Mouse (Mus musculus) embryonic facial prominence, embryonic 14.5 days (tissue): ENCODE measurements around the gene Fmnl1. TPM values are rescaled to one million over a fixed set of nuclear protein-coding genes. Genes with fewer than 3 reads are reported as not detected.

Experiments
- ATAC-seq: fragments of 200-750 bp; cut with Nextera tagmentation; 2 replicates; pipeline ENCODE4 v1.8.0; 2017; ENCODE audit warnings: low read depth, moderate number of reproducible peaks, moderate TSS enrichment
- DNase-seq: peaks from one replicate; pipeline ENCODE4 v3.0.0-alpha.2; 2015; ENCODE audit warnings: low spot score
- H3K27ac ChIP-seq: fragments of 300-500 bp; sonication (generic); replicated peaks from 2 replicates; pipeline ENCODE4 v1.5.1; 2014; ENCODE audit warnings: low read depth, mild to moderate bottlenecking, low read length, moderate library complexity
- H3K27me3 ChIP-seq: fragments of 300-500 bp; sonication (generic); replicated peaks from 2 replicates; pipeline ENCODE4 v1.6.1; 2014; ENCODE audit warnings: low read length; ENCODE audit not compliant: control insufficient read depth, insufficient read depth
- H3K36me3 ChIP-seq: fragments of 300-500 bp; sonication (generic); 2 replicates; pipeline ENCODE4 v1.6.1; 2014; ENCODE audit warnings: low read length, mixed read lengths; ENCODE audit not compliant: control insufficient read depth, insufficient read depth
- H3K4me1 ChIP-seq: fragments of 300-500 bp; sonication (generic); 2 replicates; pipeline ENCODE4 v1.6.1; 2014; ENCODE audit warnings: antibody characterized with exemption, low read length; ENCODE audit not compliant: control insufficient read depth, insufficient read depth
- H3K4me2 ChIP-seq: fragments of 300-500 bp; sonication (generic); 2 replicates; pipeline ENCODE4 v1.6.1; 2014; ENCODE audit warnings: low read depth, mild to moderate bottlenecking, low read length, moderate library complexity, mixed read lengths
- H3K4me3 ChIP-seq: fragments of 300-500 bp; sonication (generic); 2 replicates; pipeline ENCODE4 v1.5.1; 2014; ENCODE audit warnings: low read depth, mild to moderate bottlenecking, low read length
- H3K9ac ChIP-seq: fragments of 300-500 bp; sonication (generic); 2 replicates; pipeline ENCODE4 v1.6.1; 2014; ENCODE audit warnings: low read depth, mild to moderate bottlenecking, low read length, moderate library complexity, mixed read lengths
- H3K9me3 ChIP-seq: fragments of 300-500 bp; sonication (generic); 2 replicates; pipeline ENCODE4 v1.6.1; 2016; ENCODE audit warnings: low read length; ENCODE audit not compliant: control insufficient read depth
- WGBS: fragments of 180-500 bp; shearing (Covaris S2); extraction: QIAGEN DNeasy Blood & Tissue Kit; methylation state at CpG from one replicate; pipeline ENCODE4 v1.1.7; 2014; 5-methylcytosine and 5-hydroxymethylcytosine counted together
- polyA plus RNA-seq: library from polyadenylated mRNA; unstranded; fragments of >200 nt; fragmentation: Nextera tagmentation; extraction: Ambion mirVana; gene quantifications from 2 replicates; pipeline ENCODE4 v1.2.1, GENCODE M21; 2014

The Fmnl1 gene
- polyA plus RNA-seq, 1 experiment from 2014 or later = 3.3 TPM

DNA sequence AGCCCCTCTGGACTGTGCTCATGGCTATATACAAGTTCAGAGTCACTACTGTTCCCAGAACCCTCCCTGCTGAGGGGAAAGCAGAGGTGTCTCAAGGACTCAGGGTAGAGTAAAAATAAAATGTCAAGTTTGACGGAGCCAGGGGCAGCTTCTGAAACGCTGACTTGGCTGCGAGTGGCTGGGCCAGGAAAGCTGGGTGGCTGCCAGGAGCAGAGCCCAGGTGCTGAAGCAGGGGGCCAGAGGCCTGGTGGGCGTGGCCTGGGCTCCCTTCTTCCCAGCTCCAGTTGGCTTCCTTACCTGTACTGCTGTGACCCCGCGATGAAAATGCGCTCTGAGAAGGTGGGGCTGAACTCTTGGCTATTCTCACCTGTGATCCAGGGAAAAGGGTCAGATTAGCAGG lies 69.8 kb downstream of the Fmnl1 start:
- 35% methylated on average over 7 of the region's 7 CpGs for WGBS
- Histone ChIP-seq H3K36me3 (peaks cover 43% of the 10 kb centered on the region), H3K27ac (peak overlapping the region; percentile 8; the same call in 1 of the 2 replicates), H3K4me2 (no peak overlapping the region), H3K9me3 (no peaks in the 10 kb centered on the region), H3K4me1 (peaks cover 6% of the 10 kb centered on the region), H3K27me3 (no peaks in the 10 kb centered on the region), H3K4me3 (no peak overlapping the region), H3K9ac (no peak overlapping the region)
- DNase-seq (peak; percentile 65), ATAC-seq (peak; percentile 27; the same call in 1 of the 2 replicates)

DNA sequence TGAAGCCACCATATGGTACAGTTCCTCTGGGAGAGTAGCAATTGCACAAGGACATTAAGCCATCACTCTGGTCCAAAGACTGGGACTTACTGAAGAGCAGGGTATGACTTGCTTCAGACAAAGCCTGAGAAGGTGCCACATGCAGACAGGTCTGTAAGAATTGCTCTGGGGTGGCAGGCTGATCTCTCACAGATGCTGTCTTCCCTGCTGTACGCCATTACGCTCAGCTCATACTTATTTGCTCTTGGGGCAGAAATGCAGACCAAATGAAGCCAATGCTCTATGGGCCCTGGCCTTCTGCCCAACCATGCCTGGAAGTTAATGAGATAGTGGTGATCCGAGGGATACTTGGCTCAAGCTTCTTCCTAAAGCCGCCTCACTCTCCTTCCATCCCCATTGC lies 73.9 kb downstream of the Fmnl1 start:
- Histone ChIP-seq H3K4me2 (no peak overlapping the region), H3K9ac (no peak overlapping the region), H3K9me3 (no peaks in the 10 kb centered on the region), H3K27ac (0 out of 2 replicates have a peak overlapping the region, but pooled peaks have one; percentile 22), H3K4me1 (peaks cover 39% of the 10 kb centered on the region), H3K36me3 (peaks cover 4% of the 10 kb centered on the region; the same call in 1 of the 2 replicates), H3K27me3 (no peaks in the 10 kb centered on the region), H3K4me3 (no peak overlapping the region)
- WGBS = 88% methylated on average over 4 of the region's 4 CpGs
- ATAC-seq (no peak), DNase-seq (no peak)

DNA sequence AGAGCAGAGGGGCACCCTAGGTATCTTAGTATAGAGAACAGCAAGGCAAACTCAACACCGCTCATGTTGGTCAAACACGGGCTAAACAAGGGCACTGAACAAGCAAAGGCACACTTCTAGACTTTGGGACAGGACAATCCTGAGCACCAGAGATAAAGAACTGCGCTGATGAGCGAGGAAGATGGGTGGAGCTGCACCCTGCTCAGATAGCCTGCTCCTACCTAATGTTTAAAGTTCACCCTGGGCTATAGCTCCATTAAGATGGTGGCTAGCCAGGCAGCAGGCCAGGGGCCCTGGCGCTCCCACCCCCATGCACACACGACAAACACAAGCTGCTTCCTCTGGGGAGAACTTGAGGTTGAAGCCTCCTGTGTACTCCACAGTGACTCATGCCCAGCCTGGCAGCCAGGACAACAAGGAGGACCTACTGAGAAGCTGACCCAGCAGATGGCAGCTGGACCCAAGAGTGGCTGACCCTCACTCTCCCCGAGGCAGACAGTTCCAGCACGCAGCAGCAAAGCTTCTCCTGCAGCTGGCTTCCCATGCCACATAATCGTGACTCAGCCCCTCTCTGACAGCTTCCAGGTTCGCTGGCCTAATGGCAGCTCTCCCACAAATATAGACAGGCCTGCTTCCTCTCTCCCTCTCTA lies 75.3 kb downstream of the Fmnl1 start:
- H3K9me3 ChIP-seq = no peaks in the 10 kb centered on the region
- no peaks in the 10 kb centered on the region for H3K36me3 ChIP-seq
- peak overlapping the region; percentile 45; the same call in 1 of the 2 replicates for H3K27ac ChIP-seq
- no peak overlapping the region for H3K9ac ChIP-seq
- WGBS = 62% methylated on average over 9 of the region's 10 CpGs
- ATAC-seq (peak; percentile 32; the same call in 1 of the 2 replicates), DNase-seq (peak; percentile 62)
- H3K4me1 ChIP-seq = peaks cover 39% of the 10 kb centered on the region
- no peaks in the 10 kb centered on the region for H3K27me3 ChIP-seq
- H3K4me3 ChIP-seq = no peak overlapping the region
- no peak overlapping the region for H3K4me2 ChIP-seq

DNA sequence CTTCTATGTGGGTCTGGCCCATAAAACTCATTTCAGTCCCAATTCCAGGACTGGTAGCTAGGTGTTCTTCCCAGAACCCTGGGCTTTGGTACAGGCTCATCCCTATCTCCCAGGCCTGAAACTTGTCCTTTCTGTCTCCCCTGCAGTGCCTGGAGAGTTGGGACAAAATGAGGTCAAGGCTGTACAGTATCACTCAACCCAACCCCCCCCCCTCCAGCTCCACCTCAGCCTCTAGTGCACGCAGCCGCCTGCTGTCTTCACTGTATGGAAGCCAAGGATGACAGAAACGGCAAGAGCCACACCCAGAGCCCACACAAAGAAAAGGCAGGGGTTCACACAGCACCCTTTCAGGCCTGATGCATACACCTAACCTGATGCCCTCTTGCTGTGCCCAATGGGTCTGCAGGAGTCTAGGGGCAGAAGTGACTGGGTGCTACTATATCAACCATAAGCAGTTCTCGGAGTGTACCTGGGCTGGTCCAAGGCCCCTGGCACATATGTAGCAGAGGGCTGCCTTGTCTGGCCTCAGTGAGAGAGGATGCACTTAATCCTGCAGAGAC lies 75.9 kb downstream of the Fmnl1 start:
- 30% methylated on average over 4 of the region's 4 CpGs for WGBS
- no peak; the same call in 1 of the 2 replicates for ATAC-seq
- H3K9me3 ChIP-seq = no peaks in the 10 kb centered on the region
- H3K27ac ChIP-seq = peak overlapping the region; percentile 45
- no peak for DNase-seq
- peaks cover 36% of the 10 kb centered on the region for H3K4me1 ChIP-seq
- H3K36me3 ChIP-seq = no peaks in the 10 kb centered on the region
- H3K9ac ChIP-seq = no peak overlapping the region
- no peaks in the 10 kb centered on the region for H3K27me3 ChIP-seq
- no peak overlapping the region for H3K4me2 ChIP-seq
- H3K4me3 ChIP-seq = no peak overlapping the region

DNA sequence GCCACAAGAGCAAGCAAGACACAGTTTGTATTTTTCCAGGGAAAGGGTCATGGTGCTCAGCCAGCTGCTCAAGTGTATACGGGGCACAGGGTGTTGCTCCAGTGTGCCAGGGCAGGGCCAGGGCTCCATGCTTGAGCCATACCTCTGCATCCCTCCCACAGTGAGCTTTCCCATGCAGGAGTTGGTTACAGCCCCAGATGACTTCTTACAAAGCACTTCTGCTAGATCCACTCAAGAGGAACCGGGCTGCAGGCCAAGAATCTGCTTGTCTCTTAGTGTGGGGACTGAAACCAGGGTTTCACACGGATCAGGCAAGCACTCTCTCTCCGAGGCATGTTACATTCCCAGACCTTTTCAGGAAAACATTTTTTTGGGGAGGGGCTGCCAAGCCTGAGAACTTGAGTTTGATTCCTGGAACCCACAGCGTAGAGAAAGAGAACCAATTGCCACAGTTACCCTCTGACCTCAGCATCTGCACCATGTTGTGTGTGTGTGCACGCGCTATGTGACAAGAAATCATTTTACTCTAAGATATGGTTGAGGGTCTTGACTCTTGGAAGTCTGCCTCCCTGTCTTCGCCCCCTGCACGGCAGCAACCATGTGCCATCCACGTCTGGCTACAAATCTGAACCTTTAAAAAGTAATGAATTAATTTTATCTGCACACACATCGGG lies 76.7 kb downstream of the Fmnl1 start:
- DNase-seq (peak; percentile 97), ATAC-seq (peak; percentile 88)
- Histone ChIP-seq H3K4me2 (no peak overlapping the region), H3K4me1 (peaks cover 36% of the 10 kb centered on the region), H3K36me3 (no peaks in the 10 kb centered on the region), H3K27ac (peak overlapping the region; percentile 68), H3K4me3 (no peak overlapping the region), H3K27me3 (no peaks in the 10 kb centered on the region), H3K9me3 (no peaks in the 10 kb centered on the region), H3K9ac (no peak overlapping the region)
- 39% methylated on average over 11 of the region's 11 CpGs for WGBS

Other genes with a start within 250 kb of the Fmnl1 start
- gene Kif18b, start 246.0 kb upstream of the Fmnl1 start, polyA plus RNA-seq = 6.6 and 7.0 TPM in 2 replicates
- 1.8 and 2.7 TPM in 2 replicates for gene C1ql1, start 224.4 kb upstream of the Fmnl1 start, polyA plus RNA-seq
- gene Nmt1, start 142.9 kb upstream of the Fmnl1 start, polyA plus RNA-seq = 55.5 and 60.0 TPM in 2 replicates
- 138 and 153 TPM in 2 replicates for gene Dcakd, start 142.8 kb upstream of the Fmnl1 start, polyA plus RNA-seq
- gene Plcd3, start 69.4 kb upstream of the Fmnl1 start, polyA plus RNA-seq = 3.0 and 3.2 TPM in 2 replicates
- 15.0 and 21.4 TPM in 2 replicates for gene Acbd4, start 69.4 kb upstream of the Fmnl1 start, polyA plus RNA-seq
- 7.3 and 8.9 TPM in 2 replicates for gene Hexim1, start 54.9 kb upstream of the Fmnl1 start, polyA plus RNA-seq
- gene Hexim2, start 38.7 kb upstream of the Fmnl1 start, polyA plus RNA-seq = 6.8 and 9.5 TPM in 2 replicates
- gene 1700023F06Rik, start 37.5 kb downstream of the Fmnl1 start, polyA plus RNA-seq = 1.0 and 1.6 TPM in 2 replicates
- gene Spata32, start 47.3 kb downstream of the Fmnl1 start, polyA plus RNA-seq = not detected in 2 replicates
- gene Map3k14, start 96.4 kb downstream of the Fmnl1 start, polyA plus RNA-seq = 4.6 and 5.1 TPM in 2 replicates
- gene Arhgap27, start 192.6 kb downstream of the Fmnl1 start, polyA plus RNA-seq = 8.6 and 9.4 TPM in 2 replicates
- 8.1 and 8.7 TPM in 2 replicates for gene Plekhm1, start 241.6 kb downstream of the Fmnl1 start, polyA plus RNA-seq